Mouse (Mus musculus): Measurements from ENCODE around the gene Zfp148.
"Not testable (repeated sequence)": the region's sequence is repeated elsewhere in the genome, so short reads cannot be mapped to it uniquely, and the experiment has no call there.

Zfp148 gene

DNA sequence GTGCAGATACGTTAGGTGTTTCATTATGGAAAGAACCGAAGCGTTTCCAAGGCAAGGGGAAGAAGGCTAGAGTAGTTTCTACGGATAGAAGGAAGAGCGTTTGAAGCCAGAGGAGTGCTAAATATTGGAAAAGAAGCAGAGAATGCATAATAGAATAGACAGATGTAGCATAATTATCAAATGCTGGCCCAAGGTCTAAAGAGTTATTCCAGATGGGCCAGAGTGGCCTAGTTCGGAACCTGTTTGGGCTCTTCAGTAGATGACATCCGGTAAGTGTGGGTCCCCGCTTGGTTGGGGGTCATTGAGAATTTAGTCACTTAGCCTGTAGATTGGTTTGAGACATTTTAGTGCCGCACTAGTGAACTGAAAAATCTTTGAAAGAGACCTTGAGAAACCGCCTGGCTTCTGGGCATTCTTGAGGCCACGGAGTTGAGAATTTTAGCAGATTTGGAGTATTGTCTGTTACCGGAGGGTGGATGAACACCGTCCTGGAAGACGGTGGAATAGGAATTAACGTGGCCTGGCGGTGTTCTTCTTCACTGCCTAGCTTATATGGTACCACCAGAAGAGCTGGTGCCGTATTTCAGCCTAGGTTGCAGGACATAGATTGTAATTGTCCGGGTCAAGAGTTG lies 1.1 kb downstream of the Zfp148 start:
- peak; percentile 25 for DNase-seq (ENCODE audit: low read depth, low spot score)

DNA sequence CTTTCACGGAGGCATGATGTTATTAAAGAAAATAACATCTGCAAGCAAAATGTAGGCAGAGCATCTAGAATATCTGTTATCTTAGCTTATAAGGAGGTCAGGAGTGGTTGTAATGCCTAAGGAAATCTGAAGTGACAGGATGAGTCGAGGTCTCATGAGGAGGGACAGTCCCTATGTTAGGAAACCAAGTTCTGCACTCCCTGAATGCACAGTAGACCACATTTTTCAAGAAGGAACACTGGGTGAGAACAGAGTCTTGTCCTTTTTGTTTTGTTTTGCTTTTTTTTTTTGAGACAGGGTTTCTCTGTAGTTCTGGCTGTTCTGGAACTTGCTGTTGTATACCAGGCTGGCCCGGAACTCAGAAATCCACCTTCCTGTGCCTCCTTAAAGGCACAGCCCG lies 1.7 kb downstream of the Zfp148 start:
- peak; percentile 28 for DNase-seq (ENCODE audit: low read depth, low spot score)

DNA sequence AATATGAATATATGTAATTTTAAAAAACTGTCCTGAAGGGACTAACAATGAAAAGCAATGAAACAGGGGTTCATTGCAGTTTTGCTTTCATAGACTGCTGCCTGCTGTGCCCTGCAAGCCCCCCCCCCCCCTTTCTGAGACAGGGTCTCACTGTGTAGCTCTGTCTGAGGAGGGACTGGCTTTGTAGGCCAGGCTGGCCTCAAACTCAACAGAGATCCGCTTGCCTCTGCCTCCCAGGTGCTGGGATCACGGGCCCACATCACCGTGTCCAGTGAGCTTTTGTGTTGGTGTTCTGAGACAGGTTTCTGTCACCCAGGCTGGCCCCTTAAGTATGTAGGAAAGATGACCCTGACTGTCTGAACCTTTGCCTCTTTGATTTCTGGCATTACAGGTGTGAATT lies 2.9 kb downstream of the Zfp148 start:
- DNase-seq (ENCODE audit: low read depth, low spot score) = no peak

DNA sequence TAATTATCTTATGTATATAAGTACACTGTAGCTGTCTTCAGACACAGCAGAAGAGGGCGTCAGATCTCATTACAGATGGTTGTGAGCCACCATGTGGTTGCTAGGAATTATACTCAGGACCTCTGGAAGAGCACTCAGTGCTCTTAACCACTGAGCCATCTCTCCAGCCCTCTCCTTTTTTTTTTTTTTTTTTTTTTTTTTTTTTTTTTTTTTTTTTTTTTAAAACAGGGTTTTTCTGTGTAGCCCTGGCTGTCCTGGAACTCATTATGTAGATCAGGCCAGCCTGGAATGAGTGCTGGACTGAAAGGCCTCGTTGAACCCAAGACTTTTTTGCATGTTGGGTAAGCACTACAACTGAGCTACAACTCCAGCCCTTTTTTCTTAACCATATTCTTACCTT lies 3.4 kb downstream of the Zfp148 start:
- DNase-seq (ENCODE audit: low read depth, low spot score) = not testable (repeated sequence)

DNA sequence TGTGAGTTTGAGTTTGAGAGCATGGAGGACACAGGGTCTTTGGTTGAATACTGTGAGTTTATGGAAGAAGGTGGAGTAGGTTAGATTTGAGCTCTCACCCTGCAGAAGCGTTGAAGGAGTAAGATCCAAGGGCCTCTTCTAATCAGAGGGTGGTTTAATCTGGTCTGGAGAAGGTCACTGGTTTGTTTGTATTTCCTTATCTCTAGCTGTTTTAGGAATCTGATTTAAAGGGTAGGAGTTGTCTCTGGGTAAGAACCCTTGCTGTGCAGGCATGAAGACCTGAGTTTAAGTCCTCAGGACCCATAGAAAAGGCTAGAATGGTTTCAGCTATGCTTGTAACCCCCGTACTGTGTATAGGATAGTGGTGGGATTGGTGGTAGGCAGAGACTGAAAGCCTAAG lies 6.4 kb downstream of the Zfp148 start:
- no peak for DNase-seq (ENCODE audit: low read depth, low spot score)

DNA sequence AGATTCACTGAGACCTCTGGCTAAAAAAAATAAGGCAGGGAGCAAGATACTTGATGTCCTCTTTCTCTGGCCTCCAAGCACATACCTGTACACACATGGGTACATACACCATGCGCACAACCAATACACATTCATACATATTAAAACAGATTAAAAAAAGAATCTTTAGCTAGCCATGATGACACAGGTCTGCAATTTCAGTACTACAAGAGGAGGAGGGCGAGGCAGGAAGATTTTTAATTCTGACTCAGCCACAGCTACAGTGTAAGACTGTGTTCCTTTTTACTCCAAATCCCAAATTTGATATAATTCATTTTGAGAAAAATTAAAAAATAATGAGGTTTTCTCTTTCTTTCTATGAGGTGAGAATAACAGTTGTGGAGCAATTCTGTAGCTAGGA lies 6.8 kb downstream of the Zfp148 start:
- no peak for DNase-seq (ENCODE audit: low read depth, low spot score)

DNA sequence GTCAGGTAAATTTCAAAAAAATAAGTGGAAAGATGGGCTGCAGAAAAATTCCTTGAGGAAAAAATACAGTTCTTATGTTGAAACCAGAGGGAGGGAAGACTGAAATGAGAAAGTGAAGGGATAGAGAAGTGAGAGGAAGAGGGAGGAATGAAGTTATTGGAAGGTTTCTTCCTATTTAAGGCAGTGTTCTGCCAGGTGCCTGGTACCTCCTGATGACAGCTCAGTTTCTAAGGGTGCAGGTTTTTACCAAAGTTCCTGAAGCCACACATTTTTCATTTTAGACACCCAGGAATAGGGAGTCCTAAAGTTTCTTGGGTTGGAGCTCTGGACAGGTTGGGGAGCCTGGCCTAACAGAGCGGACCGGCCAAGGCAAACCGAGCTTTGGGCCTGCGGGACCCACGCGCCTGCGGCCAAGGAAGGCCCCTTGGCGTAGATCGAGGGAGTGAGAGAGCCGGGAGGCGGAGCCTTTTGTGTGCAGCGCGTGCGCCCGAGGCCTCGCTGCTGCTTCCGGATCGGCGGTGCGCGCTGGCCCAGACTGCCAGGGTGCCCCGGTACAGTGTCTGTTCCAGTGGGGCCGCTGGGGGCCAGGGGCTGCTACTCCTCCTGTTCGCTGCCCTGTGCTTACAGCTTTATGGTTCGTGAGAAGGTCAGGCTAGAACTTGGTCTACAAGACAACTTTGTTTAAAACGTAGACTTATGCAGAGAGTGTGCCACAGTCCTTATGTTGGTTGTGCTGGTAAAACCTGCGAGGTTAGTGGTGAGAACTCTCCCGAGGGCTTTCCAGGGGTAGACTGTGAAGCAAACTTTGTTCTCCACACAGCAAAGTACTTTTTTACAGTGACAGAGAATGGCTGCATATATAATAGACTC lies 19.5 kb downstream of the Zfp148 start:
- DNase-seq (ENCODE audit: low read depth, low spot score) = peak; percentile 82

DNA sequence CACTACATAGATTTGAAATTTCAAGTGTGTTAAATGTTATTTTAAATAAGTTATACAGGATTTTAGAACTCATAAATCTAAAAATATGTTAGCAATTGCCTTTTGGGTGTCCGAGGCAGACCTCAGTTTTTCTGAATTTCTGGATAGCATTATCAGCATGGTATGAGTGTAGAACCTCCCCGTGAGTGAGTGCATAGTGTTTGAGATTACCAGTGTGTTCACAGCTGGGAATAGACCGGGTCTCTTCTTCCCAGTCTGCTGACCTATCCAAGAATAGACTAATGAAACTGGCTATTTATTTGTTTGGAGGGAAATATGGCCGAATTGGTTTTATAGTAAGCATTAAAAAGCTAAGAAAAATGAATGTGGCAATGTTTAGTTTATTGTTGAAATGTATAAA lies 20.3 kb downstream of the Zfp148 start:
- no peak for DNase-seq (ENCODE audit: low read depth, low spot score)

DNA sequence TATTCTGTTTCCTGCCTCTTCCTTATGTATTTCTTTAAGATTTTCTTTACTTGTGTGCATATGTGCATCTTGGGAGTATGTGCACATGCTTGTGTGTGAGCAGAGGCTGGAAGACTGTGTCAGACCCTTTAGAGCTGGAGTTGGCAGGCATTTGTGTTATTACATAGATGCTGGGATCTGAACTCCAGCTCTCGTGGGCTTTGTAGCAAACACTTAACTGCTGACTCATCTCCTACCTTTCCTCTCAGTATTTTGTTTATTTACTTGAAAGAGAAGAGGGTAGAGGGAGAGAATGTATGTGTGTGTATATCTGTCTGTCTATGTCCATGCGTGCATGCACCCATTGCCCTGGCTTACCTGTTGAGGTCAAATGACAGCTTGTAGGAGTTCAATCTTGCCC lies 22.6 kb downstream of the Zfp148 start:
- DNase-seq (ENCODE audit: low read depth, low spot score) = no peak

DNA sequence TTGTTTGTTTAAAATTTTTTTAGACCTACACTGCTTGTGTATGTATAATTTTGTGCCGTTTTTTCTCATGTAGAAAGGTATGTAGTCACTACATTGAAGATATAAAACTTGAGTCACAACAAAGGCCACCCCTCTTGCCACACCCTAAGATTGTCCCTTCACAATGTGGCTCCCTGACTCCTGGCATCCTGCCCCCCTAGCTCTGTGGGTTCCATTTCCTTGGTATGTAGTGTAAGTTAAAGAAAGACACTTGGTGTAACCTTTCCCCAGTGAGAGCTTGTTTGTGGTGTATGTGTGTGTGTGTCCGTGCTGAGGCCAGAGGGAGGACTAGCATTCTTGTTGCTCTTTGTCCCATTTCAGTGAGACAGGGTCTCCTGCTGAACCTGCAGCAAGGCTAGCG lies 23.4 kb downstream of the Zfp148 start:
- no peak for DNase-seq (ENCODE audit: low read depth, low spot score)

DNA sequence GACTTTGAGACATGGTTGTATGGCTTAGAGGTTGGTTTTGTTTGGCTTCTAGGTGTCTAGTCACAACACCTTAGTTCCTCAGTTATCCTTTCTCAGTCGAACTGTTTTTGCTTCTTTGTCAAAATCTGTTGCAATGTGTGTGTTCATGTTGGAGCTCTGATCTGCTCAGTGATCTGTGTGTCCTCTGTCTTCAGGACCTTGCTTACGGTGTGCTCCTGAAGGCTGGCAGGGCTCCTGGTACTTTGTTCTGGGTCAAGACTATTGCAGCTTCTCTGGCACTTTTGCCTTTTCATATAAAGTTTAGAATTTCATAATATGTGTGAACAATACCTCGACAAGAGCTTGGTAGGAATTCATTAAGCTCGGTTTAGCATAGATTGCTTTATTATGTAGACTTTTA lies 24.9 kb downstream of the Zfp148 start:
- DNase-seq (ENCODE audit: low read depth, low spot score) = no peak

DNA sequence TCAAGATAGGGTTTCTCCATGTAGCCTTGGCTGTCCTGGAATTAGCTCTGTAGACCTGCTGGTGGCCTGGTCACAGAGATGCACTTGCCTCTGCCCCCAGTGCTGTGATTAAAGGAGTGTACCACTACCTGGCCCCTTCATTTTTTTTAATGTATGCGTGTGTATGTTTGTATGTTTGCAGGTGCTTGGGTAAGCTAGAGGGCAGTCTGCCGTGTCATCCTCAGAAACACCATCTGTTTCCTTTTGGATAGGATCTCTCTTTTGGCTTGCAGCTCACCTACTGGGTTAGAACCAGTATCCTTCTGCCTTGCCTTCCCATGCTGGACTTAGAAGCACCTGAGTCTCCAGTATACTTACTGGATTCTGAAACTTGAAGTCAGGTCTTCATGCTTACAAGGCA lies 29.5 kb downstream of the Zfp148 start:
- DNase-seq (ENCODE audit: low read depth, low spot score) = no peak

DNA sequence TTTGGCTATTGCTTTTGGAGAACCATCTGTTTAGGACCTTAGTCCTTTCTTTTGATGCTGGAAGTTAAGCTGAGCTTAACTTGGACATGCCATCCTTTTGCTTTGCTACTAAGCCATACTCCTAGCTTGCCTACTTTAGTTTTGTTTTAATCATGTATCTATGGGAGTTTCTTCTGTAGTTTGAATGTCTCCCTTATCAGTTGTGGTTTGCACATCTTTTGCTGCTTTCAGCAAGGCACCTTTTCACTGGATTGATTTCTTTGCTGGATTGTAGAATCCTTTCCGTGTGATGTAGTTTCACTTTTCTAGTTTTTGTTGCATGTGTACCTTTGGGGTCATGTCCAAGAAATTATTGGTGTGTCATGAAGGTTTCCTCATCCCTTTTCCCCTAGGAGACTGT lies 30.0 kb downstream of the Zfp148 start:
- DNase-seq (ENCODE audit: low read depth, low spot score) = no peak

DNA sequence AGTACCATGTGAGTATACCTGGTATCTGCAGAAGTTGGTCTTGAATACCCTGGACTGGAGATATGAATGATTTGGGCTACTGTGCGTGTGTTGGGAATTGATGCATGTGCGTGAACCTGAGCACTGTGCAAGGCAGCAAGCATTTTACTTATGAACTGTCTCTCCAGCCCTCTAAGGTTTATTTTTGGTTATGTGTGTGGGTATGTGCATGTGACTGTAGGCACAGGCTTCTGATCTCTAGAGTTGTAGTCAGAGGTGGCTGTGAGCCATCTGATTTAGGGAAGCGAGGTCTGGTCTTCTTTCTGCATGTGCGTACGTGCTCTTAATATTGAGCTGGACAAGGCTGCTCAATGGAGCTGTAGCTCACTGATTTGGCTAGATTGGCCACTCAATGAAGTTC lies 33.6 kb downstream of the Zfp148 start:
- no peak for DNase-seq (ENCODE audit: low read depth, low spot score)

DNA sequence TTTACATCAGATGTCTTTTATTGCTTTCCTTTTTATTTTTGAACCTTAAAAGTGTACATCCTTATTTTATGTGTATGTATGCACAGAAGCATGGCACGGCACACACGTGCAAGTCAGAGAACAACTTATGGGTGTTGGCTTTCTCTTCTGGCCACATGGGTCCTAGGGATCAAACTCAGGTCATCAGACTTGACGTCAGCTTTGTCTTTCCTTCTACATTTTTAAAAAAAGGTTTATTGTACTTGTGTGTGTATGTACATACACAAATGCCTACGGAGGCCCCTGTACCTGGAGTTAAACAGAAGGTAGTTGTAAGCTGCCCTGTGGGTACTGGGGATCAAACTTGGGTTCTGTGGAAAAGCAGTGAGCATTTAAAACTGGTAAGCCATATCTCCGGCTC lies 35.0 kb downstream of the Zfp148 start:
- DNase-seq (ENCODE audit: low read depth, low spot score) = no peak

DNA sequence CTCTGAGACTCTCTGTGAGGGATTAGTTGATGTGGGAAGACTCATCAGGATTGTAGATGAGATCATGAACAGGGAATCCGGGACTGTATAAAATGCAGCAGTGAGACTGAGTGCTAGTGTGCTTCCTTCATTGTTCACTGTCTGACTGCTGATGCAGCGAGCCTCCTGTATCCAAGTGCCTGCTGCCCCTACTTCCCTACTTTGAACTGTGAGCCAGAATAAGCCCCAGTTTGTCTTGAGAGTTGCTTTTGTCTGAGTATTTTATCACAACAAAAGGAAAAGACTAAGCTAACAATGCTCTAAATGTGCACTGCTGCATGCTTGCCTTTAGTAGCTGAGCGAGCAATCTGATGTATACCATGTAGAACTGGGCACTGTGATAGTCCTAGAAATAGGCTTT lies 47.7 kb downstream of the Zfp148 start:
- no peak for DNase-seq (ENCODE audit: low read depth, low spot score)

DNA sequence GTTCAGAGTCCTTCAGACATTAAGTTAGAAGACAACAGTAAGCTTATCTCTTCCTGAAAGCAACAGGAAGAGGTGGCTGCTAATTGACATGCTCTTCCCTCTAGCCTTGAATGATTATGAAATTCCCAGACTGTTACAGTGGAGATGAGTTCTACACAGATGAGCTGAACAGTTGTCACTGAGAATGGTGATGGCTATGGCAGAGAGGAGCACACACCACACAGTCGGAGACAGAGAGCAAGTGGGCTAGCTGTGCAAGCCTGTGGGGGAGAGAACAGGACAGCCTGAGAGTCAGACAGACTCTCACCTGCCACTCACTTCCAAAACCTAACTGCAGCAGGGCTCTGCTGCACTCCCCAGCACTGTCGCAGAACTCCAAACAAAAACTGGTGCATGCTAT lies 51.0 kb downstream of the Zfp148 start:
- no peak for DNase-seq (ENCODE audit: low read depth, low spot score)

DNA sequence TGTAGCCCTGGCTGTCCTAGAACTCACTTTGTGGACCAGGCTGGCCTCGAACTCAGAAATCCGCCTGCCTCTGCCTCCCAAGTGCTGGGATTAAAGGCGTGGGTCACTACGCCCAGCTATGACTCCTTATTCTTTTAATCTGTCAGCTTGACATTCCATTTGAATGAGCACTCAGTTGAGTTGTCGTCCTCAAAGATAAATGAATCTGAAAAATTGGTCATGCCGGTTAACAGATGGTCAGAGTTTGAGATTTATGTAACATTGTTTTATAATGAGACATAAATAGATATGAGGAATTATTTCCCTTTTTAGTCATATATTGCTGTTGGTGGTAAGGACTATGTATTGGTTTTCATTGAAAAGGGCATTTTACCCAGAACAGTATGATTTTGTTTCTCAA lies 60.4 kb downstream of the Zfp148 start:
- DNase-seq (ENCODE audit: low read depth, low spot score) = no peak

DNA sequence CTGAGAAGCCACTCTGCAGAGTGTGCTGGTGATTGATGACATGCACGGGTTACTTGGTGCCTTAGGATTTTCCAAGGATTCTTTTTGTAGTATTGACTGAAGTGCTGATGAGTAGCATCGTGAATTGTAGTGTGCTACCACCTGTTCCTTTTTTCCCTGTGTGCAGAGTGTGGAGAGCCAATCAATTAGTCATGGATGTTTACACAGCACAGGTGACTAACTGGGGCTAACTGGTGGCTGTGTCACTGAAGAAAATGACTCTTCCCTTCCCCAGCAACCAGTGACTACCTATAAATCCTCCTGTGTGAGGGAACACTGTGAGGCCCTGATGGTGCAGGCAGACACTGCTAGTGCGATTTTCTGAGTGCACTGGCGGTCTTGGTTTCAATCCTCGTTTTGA lies 66.2 kb downstream of the Zfp148 start:
- no peak for DNase-seq (ENCODE audit: low read depth, low spot score)

DNA sequence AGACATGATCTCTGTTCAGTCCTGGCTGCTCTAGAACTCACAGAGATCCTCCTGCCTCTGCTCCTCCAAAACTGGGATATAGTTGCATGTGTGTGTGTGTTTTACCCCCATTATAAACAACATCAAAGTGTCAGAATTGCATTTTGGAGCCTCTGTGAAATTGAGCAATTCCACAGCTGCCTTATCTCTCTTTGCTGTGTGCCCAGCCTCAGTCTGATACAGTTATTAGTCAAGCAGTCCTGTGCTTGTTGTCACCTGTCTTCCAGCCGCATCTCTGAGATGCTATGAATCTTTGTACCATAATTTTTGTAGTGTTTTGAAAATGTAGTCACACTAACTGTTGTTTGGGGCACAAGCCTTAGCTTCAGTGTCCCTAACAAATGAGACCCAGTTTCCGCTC lies 73.2 kb downstream of the Zfp148 start:
- DNase-seq (ENCODE audit: low read depth, low spot score) = no peak

DNA sequence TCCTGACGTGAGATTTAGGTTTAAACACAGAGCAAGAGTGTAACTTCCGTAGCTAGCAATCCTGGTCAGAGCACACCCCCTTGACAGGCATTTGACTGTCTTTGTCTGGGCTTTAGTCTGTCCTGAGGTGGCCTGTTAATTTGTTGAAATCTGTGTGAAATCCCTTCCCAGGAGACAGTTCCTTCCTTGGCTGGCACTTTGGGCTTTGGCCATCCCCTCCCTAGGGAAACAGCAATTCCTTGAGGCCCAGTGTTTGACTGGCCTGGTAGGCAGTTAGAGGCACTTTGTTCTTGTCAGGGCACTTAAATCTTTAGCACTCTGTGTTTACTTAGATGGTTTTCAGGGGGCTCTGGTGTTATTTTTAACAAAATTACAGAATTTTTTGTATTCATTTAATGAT lies 73.7 kb downstream of the Zfp148 start:
- no peak for DNase-seq (ENCODE audit: low read depth, low spot score)

DNA sequence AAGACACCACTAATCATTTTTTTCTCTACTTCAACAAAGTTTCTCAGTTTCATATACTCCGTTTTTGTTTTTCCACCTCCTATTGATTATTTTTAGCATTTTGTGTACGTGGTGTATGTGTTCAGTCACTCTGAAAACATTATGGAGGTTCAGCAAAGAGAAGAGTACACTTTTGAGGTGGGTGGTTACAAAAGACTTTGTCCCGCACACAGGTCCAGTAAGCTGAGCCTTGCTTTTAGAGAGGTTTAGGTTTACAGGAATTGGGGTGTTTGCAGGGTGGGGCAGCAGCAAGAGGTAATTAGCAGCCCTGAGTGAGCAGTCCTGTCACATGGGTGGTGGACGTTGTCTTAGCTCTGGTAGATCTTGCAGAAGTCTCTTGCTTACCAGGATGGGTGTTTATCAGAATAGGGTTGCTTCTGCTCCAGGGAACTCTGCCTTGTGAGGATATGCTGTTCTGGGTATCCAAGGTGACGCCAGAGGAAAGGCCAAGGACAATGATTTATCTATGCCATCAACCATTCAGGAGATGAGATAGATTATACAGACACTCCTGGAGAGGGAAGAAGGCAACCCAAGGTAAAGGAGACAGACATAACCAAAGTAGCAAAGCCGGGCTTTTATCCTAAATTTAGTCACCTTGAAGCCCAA lies 74.8 kb downstream of the Zfp148 start:
- no peak for DNase-seq (ENCODE audit: low read depth, low spot score)

DNA sequence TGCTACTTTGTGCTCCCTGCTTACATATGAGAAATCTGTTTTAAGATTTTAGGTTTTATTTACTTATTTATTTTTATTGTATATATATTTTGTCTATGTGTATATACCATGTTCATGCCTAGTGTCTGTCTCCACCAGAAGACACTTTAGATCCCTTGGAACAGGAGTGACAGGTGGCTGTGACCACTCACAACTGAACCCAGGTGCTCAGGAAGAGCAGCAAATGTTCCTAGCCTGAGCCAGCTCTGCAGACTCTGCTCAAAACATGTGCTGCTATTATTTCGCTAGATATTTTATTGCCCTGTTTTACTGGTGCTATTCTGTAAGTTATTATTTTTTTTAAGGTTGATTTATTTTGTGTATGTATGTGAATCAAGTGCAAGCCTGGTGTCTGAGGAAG lies 78.5 kb downstream of the Zfp148 start:
- DNase-seq (ENCODE audit: low read depth, low spot score) = no peak
